Mouse (Mus musculus) ES-Bruce4 (cell line): ENCODE data around the gene Golgb1.

Experiments
- CTCF ChIP-seq: IDR thresholded peaks from one replicate; pipeline ENCODE4 v1.8.1; 2011; ENCODE audit warnings: low read depth, low read length
- EP300 ChIP-seq: IDR thresholded peaks from 2 replicates; pipeline ENCODE4 v1.6.1; 2011; ENCODE audit warnings: low read depth, low read length; ENCODE audit not compliant: insufficient read depth

- no peak for TF ChIP-seq CTCF
- no peak for TF ChIP-seq EP300
These were observed 49.4 kb downstream of the Golgb1 start for GRCm38 (mm10) chr16:36924312-36924711.
